In genomic region chr11:105456497-105456907, GRCm38 (mm10) we compare ENCODE assay signal across 9 mouse cellular contexts. TPM values are rescaled to one million over a fixed set of nuclear protein-coding genes. Genes with fewer than 3 reads are reported as not detected.
A peak's percentile ranks its signal among the peaks of the same experiment; 100 is the strongest.
DNase-seq lines count a peak whose midpoint lies in the region; ATAC-seq lines count a peak whose summit lies in the region.
"Had no signal": no experiment of that assay in that cellular context is flagged by ENCODE, and none has a peak within 500 bp of the region (broad histone marks: within the 10 kb centered on the region; RNA-seq: fewer than 3 reads in every experiment).

TSS of gene March10 (minus strand) at chr11:105456735.

- H3K9me3 ChIP-seq in forebrain, embryonic 12.5 days, result no peaks in the 10 kb centered on the region
- no peaks in the 10 kb centered on the region for H3K9me3 ChIP-seq in hindbrain, embryonic 11.5 days (ENCODE audit: control insufficient read depth, low read length)
- H3K9me3 ChIP-seq in neural tube, embryonic 13.5 days, result no peaks in the 10 kb centered on the region

- H3K4me3 ChIP-seq in forebrain, embryonic 12.5 days (replicated peaks), result peak within 1 kb of the TSS; percentile 56
- H3K4me3 ChIP-seq in hindbrain, embryonic 11.5 days (ENCODE audit: low read depth, low read length), result peak within 1 kb of the TSS; percentile 43
- peak within 1 kb of the TSS; percentile 47 for H3K4me3 ChIP-seq in neural tube, embryonic 13.5 days

- H3K4me1 ChIP-seq in forebrain, embryonic 12.5 days, result peaks cover 30% of the 10 kb centered on the region
- peaks cover 5% of the 10 kb centered on the region for H3K4me1 ChIP-seq in hindbrain, embryonic 11.5 days (replicated peaks; ENCODE audit: control insufficient read depth, insufficient read depth, low read length)
- H3K4me1 ChIP-seq in neural tube, embryonic 13.5 days (replicated peaks), result peaks cover 23% of the 10 kb centered on the region

- peak within 1 kb of the TSS; percentile 81 for H3K27ac ChIP-seq in forebrain, embryonic 12.5 days
- peak within 1 kb of the TSS; percentile 65 for H3K27ac ChIP-seq in hindbrain, embryonic 11.5 days (ENCODE audit: low read depth, low read length)
- H3K27ac ChIP-seq in neural tube, embryonic 13.5 days (replicated peaks), result peak within 1 kb of the TSS; percentile 88

- peak within 1 kb of the TSS; percentile 61 for H3K9ac ChIP-seq in forebrain, embryonic 12.5 days
- peak within 1 kb of the TSS; percentile 56 for H3K9ac ChIP-seq in hindbrain, embryonic 11.5 days (ENCODE audit: low read depth, low read length)
- H3K9ac ChIP-seq in neural tube, embryonic 13.5 days, result peak within 1 kb of the TSS; percentile 74

- H3K36me3 ChIP-seq in forebrain, embryonic 12.5 days (replicated peaks), result no peaks in the 10 kb centered on the region
- no peaks in the 10 kb centered on the region for H3K36me3 ChIP-seq in hindbrain, embryonic 11.5 days (ENCODE audit: control insufficient read depth, insufficient read depth, low read length)
- no peaks in the 10 kb centered on the region for H3K36me3 ChIP-seq in neural tube, embryonic 13.5 days

- peak; percentile 39 for DNase-seq in adrenal gland, postnatal 10 days
- no peak for DNase-seq in adrenal gland, adult 8-10 months
- peak; percentile 80 for DNase-seq in hindbrain, embryonic 11.5 days (ENCODE audit: low spot score)
- peak; percentile 81 to 87 for DNase-seq in left cerebral cortex, postnatal 14 days (ENCODE audit: low spot score in 2 of 2)
- DNase-seq in spleen, postnatal 14 days (ENCODE audit: low spot score in 2 of 2), result no peak

- intact Hi-C loops in left cerebral cortex, postnatal 14 days (cut with DNase I), result loop anchor here (5.0 kb wide), 1 partner anchor 136 kb away; no protein-coding TSS in a partner anchor

- ATAC-seq in cerebellum, adult (ENCODE audit: insufficient number of reproducible peaks, low FRiP score, low TSS enrichment), result 0 out of 2 replicates have a peak, but pooled peaks have one; percentile 15
- ATAC-seq in forebrain, embryonic 12.5 days (ENCODE audit: low FRiP score), result peak; percentile 93
- ATAC-seq in hindbrain, embryonic 11.5 days (ENCODE audit: low FRiP score), result peak; percentile 86
- ATAC-seq in neural tube, embryonic 13.5 days (ENCODE audit: low read depth), result peak; percentile 82

- H3K27me3 ChIP-seq in forebrain, embryonic 12.5 days, result no peaks in the 10 kb centered on the region; the same call in 1 of the 2 replicates
- H3K27me3 ChIP-seq in hindbrain, embryonic 11.5 days (ENCODE audit: control insufficient read depth, insufficient read depth, low read length), result no peaks in the 10 kb centered on the region
- H3K27me3 ChIP-seq in neural tube, embryonic 13.5 days, result no peaks in the 10 kb centered on the region

- H3K4me2 ChIP-seq in forebrain, embryonic 12.5 days, result peak within 1 kb of the TSS; percentile 90
- H3K4me2 ChIP-seq in hindbrain, embryonic 11.5 days (replicated peaks; ENCODE audit: low read depth, low read length), result peak within 1 kb of the TSS; percentile 83
- peak within 1 kb of the TSS; percentile 75 for H3K4me2 ChIP-seq in neural tube, embryonic 13.5 days

- WGBS in forebrain, embryonic 12.5 days, result 0% methylated on average over 35 of the region's 35 CpGs
- 2% methylated on average over 30 of the region's 35 CpGs for WGBS in hindbrain, embryonic 11.5 days
- under 1% methylated on average over 35 of the region's 35 CpGs for WGBS in neural tube, embryonic 13.5 days

RNA-seq across cellular contexts. Expression of gene March10, which starts in this region (rescaled TPM):
- total RNA-seq in adrenal gland, postnatal 10 days (2021), result not detected
- total RNA-seq in adrenal gland, adult 8-10 months (2022), result not detected
- 0.19 TPM in 1 of 2 replicates, not detected in the other for polyA plus RNA-seq in forebrain, embryonic 12.5 days (2016; fragmentation: Nextera tagmentation; extraction: Ambion mirVana)
- 0.29 and 0.37 TPM in 2 replicates for polyA plus RNA-seq in hindbrain, embryonic 11.5 days (2014; fragmentation: Nextera tagmentation; extraction: Ambion mirVana)
- total RNA-seq in left cerebral cortex, postnatal 14 days (2021), result 1 to 10 TPM; 1.4 to 1.6 TPM
- polyA plus RNA-seq in neural tube, embryonic 13.5 days (2015; fragmentation: Nextera tagmentation; extraction: Ambion mirVana), result not detected in 2 replicates
- total RNA-seq: heart, adult 18-20 months had no signal

Comparison
In these comparisons a context has a peak if more than half of its experiments do, and no peak if none do; other contexts are left out.
1. Peak in DNase-seq in adrenal gland, postnatal 10 days; RNA of the gene not detected or under 1 TPM.
2. Peak in ATAC-seq, H3K4me3 ChIP-seq, H3K27ac ChIP-seq, H3K9ac ChIP-seq and H3K4me2 ChIP-seq in forebrain, embryonic 12.5 days; RNA of the gene not detected or under 1 TPM.
3. Peak in DNase-seq, ATAC-seq, H3K4me3 ChIP-seq, H3K27ac ChIP-seq, H3K9ac ChIP-seq and H3K4me2 ChIP-seq in hindbrain, embryonic 11.5 days; RNA of the gene not detected or under 1 TPM.
4. Peak in ATAC-seq, H3K4me3 ChIP-seq, H3K27ac ChIP-seq, H3K9ac ChIP-seq and H3K4me2 ChIP-seq in neural tube, embryonic 13.5 days; RNA of the gene not detected or under 1 TPM.
5. DNase-seq: peak in left cerebral cortex, postnatal 14 days (2 of 2); none in adrenal gland, adult 8-10 months (single experiment) and spleen, postnatal 14 days (0 of 2).
6. ATAC-seq: peak in every context shown above with its lines; median percentile 93 in forebrain, embryonic 12.5 days; 86 in hindbrain, embryonic 11.5 days; 82 in neural tube, embryonic 13.5 days; 15 in cerebellum, adult.
7. Peak in every context shown above with its lines, with median percentiles within 50 percentile points of each other: H3K27ac ChIP-seq, H3K4me2 ChIP-seq, H3K4me3 ChIP-seq and H3K9ac ChIP-seq.